Mouse (Mus musculus): ENCODE results near the gene Adcy7. TPM values are rescaled to one million over a fixed set of nuclear protein-coding genes. Genes with fewer than 3 reads are reported as not detected.

Gene Adcy7
- polyA plus RNA-seq, 1 experiment from 2014 or later: 8.3 TPM

- no peak overlapping the region for H3K4me3 ChIP-seq (ENCODE audit: low read length)
- H3K4me1 ChIP-seq (ENCODE audit: control insufficient read depth, insufficient read depth, low read depth, low read length): no peaks in the 10 kb centered on the region
- no peak overlapping the region for H3K4me2 ChIP-seq (ENCODE audit: low read length)
- ATAC-seq: no peak
- WGBS: 96% methylated on average over 3 of the region's 3 CpGs
- no peak overlapping the region for H3K9ac ChIP-seq (ENCODE audit: low read depth, low read length)
- no peaks in the 10 kb centered on the region for H3K9me3 ChIP-seq (ENCODE audit: control insufficient read depth, low read length)
- H3K27me3 ChIP-seq (replicated peaks; ENCODE audit: control insufficient read depth, insufficient read depth, low read length): no peaks in the 10 kb centered on the region
- peaks cover 27% of the 10 kb centered on the region for H3K36me3 ChIP-seq (ENCODE audit: control insufficient read depth, insufficient read depth, low read length)
- H3K27ac ChIP-seq (ENCODE audit: low read depth, low read length): no peak overlapping the region
Observed at GRCm38 (mm10) chr8:88330816-88331215, 58.6 kb downstream of the Adcy7 start.

GRCm38 (mm10) chr8:88334384-88334783 is 62.2 kb downstream of the Adcy7 start:
- WGBS: 95% methylated on average over 2 of the region's 2 CpGs
- Histone ChIP-seq H3K36me3 (ENCODE audit: control insufficient read depth, insufficient read depth, low read length) (peaks cover 27% of the 10 kb centered on the region), H3K9me3 (ENCODE audit: control insufficient read depth, low read length) (no peaks in the 10 kb centered on the region), H3K4me3 (ENCODE audit: low read length) (no peak overlapping the region), H3K4me1 (ENCODE audit: control insufficient read depth, insufficient read depth, low read depth, low read length) (no peaks in the 10 kb centered on the region), H3K4me2 (ENCODE audit: low read length) (no peak overlapping the region), H3K9ac (ENCODE audit: low read depth, low read length) (no peak overlapping the region), H3K27ac (ENCODE audit: low read depth, low read length) (no peak overlapping the region), H3K27me3 (replicated peaks; ENCODE audit: control insufficient read depth, insufficient read depth, low read length) (no peaks in the 10 kb centered on the region)
- ATAC-seq: no peak

- no peaks in the 10 kb centered on the region for H3K27me3 ChIP-seq (replicated peaks; ENCODE audit: control insufficient read depth, insufficient read depth, low read length)
- no peak overlapping the region for H3K4me3 ChIP-seq (ENCODE audit: low read length)
- H3K4me1 ChIP-seq (ENCODE audit: control insufficient read depth, insufficient read depth, low read depth, low read length): no peaks in the 10 kb centered on the region
- H3K9ac ChIP-seq (ENCODE audit: low read depth, low read length): no peak overlapping the region
- 89% methylated on average over 3 of the region's 3 CpGs for WGBS
- H3K36me3 ChIP-seq (ENCODE audit: control insufficient read depth, insufficient read depth, low read length): peaks cover 30% of the 10 kb centered on the region
- H3K4me2 ChIP-seq (ENCODE audit: low read length): no peak overlapping the region
- no peak for ATAC-seq
- no peak overlapping the region for H3K27ac ChIP-seq (ENCODE audit: low read depth, low read length)
- H3K9me3 ChIP-seq (ENCODE audit: control insufficient read depth, low read length): no peaks in the 10 kb centered on the region
Observed at GRCm38 (mm10) chr8:88334975-88335374, 62.8 kb downstream of the Adcy7 start.

- H3K4me2 ChIP-seq (ENCODE audit: low read length): no peak overlapping the region
- ATAC-seq: no peak
- no peak overlapping the region for H3K9ac ChIP-seq (ENCODE audit: low read depth, low read length)
- 50% methylated on average over 3 of the region's 3 CpGs for WGBS
- H3K27me3 ChIP-seq (replicated peaks; ENCODE audit: control insufficient read depth, insufficient read depth, low read length): no peaks in the 10 kb centered on the region
- H3K9me3 ChIP-seq (ENCODE audit: control insufficient read depth, low read length): no peaks in the 10 kb centered on the region
- H3K4me3 ChIP-seq (ENCODE audit: low read length): no peak overlapping the region
- no peaks in the 10 kb centered on the region for H3K4me1 ChIP-seq (ENCODE audit: control insufficient read depth, insufficient read depth, low read depth, low read length)
- H3K36me3 ChIP-seq (ENCODE audit: control insufficient read depth, insufficient read depth, low read length): peaks cover 28% of the 10 kb centered on the region
- no peak overlapping the region for H3K27ac ChIP-seq (ENCODE audit: low read depth, low read length)
Observed at GRCm38 (mm10) chr8:88339221-88339620, 67.0 kb downstream of the Adcy7 start.

GRCm38 (mm10) chr8:88339887-88340695 is 67.9 kb downstream of the Adcy7 start:
- no peaks in the 10 kb centered on the region for H3K27me3 ChIP-seq (replicated peaks; ENCODE audit: control insufficient read depth, insufficient read depth, low read length)
- no peaks in the 10 kb centered on the region for H3K9me3 ChIP-seq (ENCODE audit: control insufficient read depth, low read length)
- H3K4me3 ChIP-seq (ENCODE audit: low read length): no peak overlapping the region
- no peak overlapping the region for H3K27ac ChIP-seq (ENCODE audit: low read depth, low read length)
- no peak for ATAC-seq
- no peak overlapping the region for H3K9ac ChIP-seq (ENCODE audit: low read depth, low read length)
- no peak overlapping the region for H3K4me2 ChIP-seq (ENCODE audit: low read length)
- peaks cover 33% of the 10 kb centered on the region for H3K36me3 ChIP-seq (ENCODE audit: control insufficient read depth, insufficient read depth, low read length)
- 76% methylated on average over 2 of the region's 2 CpGs for WGBS
- H3K4me1 ChIP-seq (ENCODE audit: control insufficient read depth, insufficient read depth, low read depth, low read length): no peaks in the 10 kb centered on the region

GRCm38 (mm10) chr8:88342026-88342425 is 69.8 kb downstream of the Adcy7 start:
- 89% methylated on average over 4 of the region's 4 CpGs for WGBS

GRCm38 (mm10) chr8:88349046-88349445 is 76.8 kb downstream of the Adcy7 start:
- no peak overlapping the region for H3K9ac ChIP-seq (ENCODE audit: low read depth, low read length)
- H3K4me3 ChIP-seq (ENCODE audit: low read length): no peak overlapping the region
- H3K27me3 ChIP-seq (replicated peaks; ENCODE audit: control insufficient read depth, insufficient read depth, low read length): no peaks in the 10 kb centered on the region
- ATAC-seq: no peak
- no peak overlapping the region for H3K4me2 ChIP-seq (ENCODE audit: low read length)
- 85% methylated on average over 2 of the region's 2 CpGs for WGBS
- peaks cover 45% of the 10 kb centered on the region for H3K36me3 ChIP-seq (ENCODE audit: control insufficient read depth, insufficient read depth, low read length)
- H3K4me1 ChIP-seq (ENCODE audit: control insufficient read depth, insufficient read depth, low read depth, low read length): no peaks in the 10 kb centered on the region
- no peaks in the 10 kb centered on the region for H3K9me3 ChIP-seq (ENCODE audit: control insufficient read depth, low read length)
- H3K27ac ChIP-seq (ENCODE audit: low read depth, low read length): no peak overlapping the region

More at GRCm38 (mm10) chr8:88342026-88342425, 69.8 kb downstream of the Adcy7 start:
- no peaks in the 10 kb centered on the region for H3K27me3 ChIP-seq (replicated peaks; ENCODE audit: control insufficient read depth, insufficient read depth, low read length)
- H3K4me3 ChIP-seq (ENCODE audit: low read length): no peak overlapping the region
- H3K4me2 ChIP-seq (ENCODE audit: low read length): no peak overlapping the region
- H3K4me1 ChIP-seq (ENCODE audit: control insufficient read depth, insufficient read depth, low read depth, low read length): no peaks in the 10 kb centered on the region
- no peaks in the 10 kb centered on the region for H3K9me3 ChIP-seq (ENCODE audit: control insufficient read depth, low read length)
- H3K36me3 ChIP-seq (ENCODE audit: control insufficient read depth, insufficient read depth, low read length): peaks cover 41% of the 10 kb centered on the region
- ATAC-seq: no peak
- H3K27ac ChIP-seq (ENCODE audit: low read depth, low read length): no peak overlapping the region
- no peak overlapping the region for H3K9ac ChIP-seq (ENCODE audit: low read depth, low read length)

GRCm38 (mm10) chr8:88357226-88357933 is 85.2 kb downstream of the Adcy7 start:
- WGBS: 86% methylated on average over 5 of the region's 5 CpGs
- peaks cover 44% of the 10 kb centered on the region for H3K36me3 ChIP-seq (ENCODE audit: control insufficient read depth, insufficient read depth, low read length)
- H3K4me3 ChIP-seq (ENCODE audit: low read length): no peak overlapping the region
- H3K9me3 ChIP-seq (ENCODE audit: control insufficient read depth, low read length): no peaks in the 10 kb centered on the region
- no peak overlapping the region for H3K4me2 ChIP-seq (ENCODE audit: low read length)
- H3K9ac ChIP-seq (ENCODE audit: low read depth, low read length): no peak overlapping the region
- peaks cover 14% of the 10 kb centered on the region for H3K4me1 ChIP-seq (ENCODE audit: control insufficient read depth, insufficient read depth, low read depth, low read length)
- no peak overlapping the region for H3K27ac ChIP-seq (ENCODE audit: low read depth, low read length)
- H3K27me3 ChIP-seq (replicated peaks; ENCODE audit: control insufficient read depth, insufficient read depth, low read length): no peaks in the 10 kb centered on the region
- ATAC-seq: no peak

- peaks cover 14% of the 10 kb centered on the region for H3K4me1 ChIP-seq (ENCODE audit: control insufficient read depth, insufficient read depth, low read depth, low read length)
- H3K9me3 ChIP-seq (ENCODE audit: control insufficient read depth, low read length): no peaks in the 10 kb centered on the region
- H3K9ac ChIP-seq (ENCODE audit: low read depth, low read length): no peak overlapping the region
- ATAC-seq: no peak
- no peak overlapping the region for H3K27ac ChIP-seq (ENCODE audit: low read depth, low read length)
- WGBS: 83% methylated on average over 5 of the region's 5 CpGs
- no peaks in the 10 kb centered on the region for H3K27me3 ChIP-seq (replicated peaks; ENCODE audit: control insufficient read depth, insufficient read depth, low read length)
- H3K36me3 ChIP-seq (ENCODE audit: control insufficient read depth, insufficient read depth, low read length): peaks cover 39% of the 10 kb centered on the region
- H3K4me3 ChIP-seq (ENCODE audit: low read length): no peak overlapping the region
- H3K4me2 ChIP-seq (ENCODE audit: low read length): no peak overlapping the region
Observed at GRCm38 (mm10) chr8:88357946-88358345, 85.7 kb downstream of the Adcy7 start.
